Mouse (Mus musculus): Measurements from ENCODE around the gene Pakap. TPM values are rescaled to one million over a fixed set of nuclear protein-coding genes. Genes with fewer than 3 reads are reported as not detected.

Pakap gene
- total RNA-seq, 2 experiments from 2014 or later = 22.9 to 23.3 TPM

- DNase-seq (ENCODE audit: low spot score in 2 of 2) = no peak
Measured at GRCm38 (mm10) chr4:57751566-57751965, 183.6 kb downstream of the Pakap start.

- DNase-seq (ENCODE audit: low spot score in 2 of 2) = no peak
Measured at GRCm38 (mm10) chr4:57755085-57755484, 187.1 kb downstream of the Pakap start.

- DNase-seq (ENCODE audit: low spot score in 2 of 2) = peak; percentile 37 to 64
Measured at GRCm38 (mm10) chr4:57757997-57758396, 190.0 kb downstream of the Pakap start.

GRCm38 (mm10) chr4:57762424-57762823, 194.4 kb downstream of the Pakap start:
- no peak for DNase-seq (ENCODE audit: low spot score in 2 of 2)

- DNase-seq (ENCODE audit: low spot score in 2 of 2) = peak in 1 of 2 experiments; percentile 37
Measured at GRCm38 (mm10) chr4:57764392-57764791, 196.4 kb downstream of the Pakap start.

- no peak for DNase-seq (ENCODE audit: low spot score in 2 of 2)
Measured at GRCm38 (mm10) chr4:57764926-57765325, 196.9 kb downstream of the Pakap start.

- no peak for DNase-seq (ENCODE audit: low spot score in 2 of 2)
Measured at GRCm38 (mm10) chr4:57765806-57766205, 197.8 kb downstream of the Pakap start.

- no peak for DNase-seq (ENCODE audit: low spot score in 2 of 2)
Measured at GRCm38 (mm10) chr4:57769007-57769406, 201.0 kb downstream of the Pakap start.

GRCm38 (mm10) chr4:57770185-57770823, 202.3 kb downstream of the Pakap start:
- DNase-seq (ENCODE audit: low spot score in 2 of 2) = no peak

- DNase-seq (ENCODE audit: low spot score in 2 of 2) = no peak
Measured at GRCm38 (mm10) chr4:57771558-57772219, 203.7 kb downstream of the Pakap start.

GRCm38 (mm10) chr4:57772851-57773510, 205.0 kb downstream of the Pakap start:
- no peak for DNase-seq (ENCODE audit: low spot score in 2 of 2)

GRCm38 (mm10) chr4:57774517-57774916, 206.5 kb downstream of the Pakap start:
- no peak for DNase-seq (ENCODE audit: low spot score in 2 of 2)

GRCm38 (mm10) chr4:57775582-57775981, 207.6 kb downstream of the Pakap start:
- DNase-seq (ENCODE audit: low spot score in 2 of 2) = no peak

GRCm38 (mm10) chr4:57780403-57780802, 212.4 kb downstream of the Pakap start:
- no peak for DNase-seq (ENCODE audit: low spot score in 2 of 2)

- no peak for DNase-seq (ENCODE audit: low spot score in 2 of 2)
Measured at GRCm38 (mm10) chr4:57780833-57781641, 213.1 kb downstream of the Pakap start.

GRCm38 (mm10) chr4:57781994-57782393, 214.0 kb downstream of the Pakap start:
- DNase-seq (ENCODE audit: low spot score in 2 of 2) = peak in 1 of 2 experiments; percentile 44

GRCm38 (mm10) chr4:57782549-57783390, 214.8 kb downstream of the Pakap start:
- DNase-seq (ENCODE audit: low spot score in 2 of 2) = no peak

- no peak for DNase-seq (ENCODE audit: low spot score in 2 of 2)
Measured at GRCm38 (mm10) chr4:57783391-57783770, 215.4 kb downstream of the Pakap start.

- DNase-seq (ENCODE audit: low spot score in 2 of 2) = peak in 1 of 2 experiments; percentile 26
Measured at GRCm38 (mm10) chr4:57783853-57784600, 216.0 kb downstream of the Pakap start.

GRCm38 (mm10) chr4:57788709-57789108, 220.7 kb downstream of the Pakap start:
- no peak for DNase-seq (ENCODE audit: low spot score in 2 of 2)
